Mouse (Mus musculus): ENCODE measurements around the gene Chrm2. TPM values are rescaled to one million over a fixed set of nuclear protein-coding genes. Genes with fewer than 3 reads are reported as not detected.
A peak's percentile ranks its signal among the peaks of the same experiment; 100 is the strongest.

Gene Chrm2
- polyA plus RNA-seq, 1 experiment, result 4.0 TPM

- TF ChIP-seq POLR2A (IDR thresholded peaks at IDR 0.05; ENCODE audit: borderline replicate concordance, extremely low read depth, insufficient read depth, insufficient read length, poor library complexity, severe bottlenecking) (no peak), CTCF (IDR thresholded peaks at IDR 0.05; ENCODE audit: borderline replicate concordance, extremely low read depth, insufficient read depth, insufficient read length) (no peak)
- no peak for DNase-seq (ENCODE audit: low read depth)
Measured at GRCm38 (mm10) chr6:36523599-36523998, 135.7 kb downstream of the Chrm2 start.

DNA sequence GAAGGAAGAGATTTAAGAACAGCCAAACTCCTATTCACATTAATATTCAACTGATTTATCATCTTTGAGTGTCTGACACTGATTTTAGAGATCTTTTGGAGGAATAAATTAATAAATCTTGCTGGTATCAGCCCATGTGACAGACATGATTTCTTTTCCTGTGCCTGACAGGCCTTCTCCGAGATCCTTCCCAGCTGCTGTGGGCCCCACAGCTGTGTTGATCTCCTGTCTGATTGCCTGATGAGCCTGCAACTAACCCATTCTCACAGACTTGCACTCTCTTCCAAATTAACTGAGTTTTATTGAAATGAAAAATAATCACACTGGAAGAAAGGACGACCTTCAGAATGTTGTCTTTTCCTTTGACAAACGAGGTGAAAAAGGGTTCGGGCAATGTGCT, 140.6 kb downstream of the Chrm2 start:
- no peak for TF ChIP-seq POLR2A (IDR thresholded peaks at IDR 0.05; ENCODE audit: borderline replicate concordance, extremely low read depth, insufficient read depth, insufficient read length, poor library complexity, severe bottlenecking)
- no peak for TF ChIP-seq CTCF (IDR thresholded peaks at IDR 0.05; ENCODE audit: borderline replicate concordance, extremely low read depth, insufficient read depth, insufficient read length)
- DNase-seq (ENCODE audit: low read depth), result peak; percentile 32

GRCm38 (mm10) chr6:36541247-36541646, 153.4 kb downstream of the Chrm2 start:
- no peak for TF ChIP-seq POLR2A (IDR thresholded peaks at IDR 0.05; ENCODE audit: borderline replicate concordance, extremely low read depth, insufficient read depth, insufficient read length, poor library complexity, severe bottlenecking)
- TF ChIP-seq CTCF (IDR thresholded peaks at IDR 0.05; ENCODE audit: borderline replicate concordance, extremely low read depth, insufficient read depth, insufficient read length), result no peak
- DNase-seq (ENCODE audit: low read depth), result no peak

GRCm38 (mm10) chr6:36566886-36567285, 179.0 kb downstream of the Chrm2 start:
- DNase-seq (ENCODE audit: low read depth), result peak; percentile 72
- TF ChIP-seq POLR2A (IDR thresholded peaks at IDR 0.05; ENCODE audit: borderline replicate concordance, extremely low read depth, insufficient read depth, insufficient read length, poor library complexity, severe bottlenecking) (no peak), CTCF (IDR thresholded peaks at IDR 0.05; ENCODE audit: borderline replicate concordance, extremely low read depth, insufficient read depth, insufficient read length) (no peak)

Data from brain, embryonic 14.5 days (tissue).